Mouse (Mus musculus): Measurements from ENCODE around the gene Gm364.

GRCm38 (mm10) chrX:57392367-57393246 is 16.3 kb upstream of the Gm364 start, which contains the start of gene Rbmx:
- TF ChIP-seq CTCF (IDR thresholded peaks at IDR 0.05; ENCODE audit: low read depth) (no peak), EP300 (optimal IDR thresholded peaks at IDR 0.05) (peak; percentile 39)
